ENCODE assay signal across 13 mouse cellular contexts in the genomic region with DNA sequence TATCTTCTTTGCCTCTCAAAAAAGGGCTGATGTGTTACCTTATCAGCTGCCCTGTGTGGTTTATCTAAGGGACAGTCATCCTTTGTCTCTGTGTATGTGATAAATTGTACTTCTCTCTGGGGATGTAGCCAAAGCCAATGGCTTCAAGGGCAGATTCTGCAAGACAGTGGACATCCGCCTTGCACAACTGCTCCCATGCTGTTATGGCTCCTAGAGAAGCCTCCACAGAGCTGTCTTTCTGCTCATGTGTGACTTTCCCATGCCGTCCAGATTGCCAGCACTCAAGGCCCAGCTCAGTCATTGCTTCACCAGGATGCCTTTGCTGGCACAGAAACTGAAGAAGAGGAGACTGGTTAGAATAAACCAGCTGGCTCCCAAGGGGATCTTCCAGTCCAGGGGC.
"Had no signal": no experiment of that assay in that cellular context is flagged by ENCODE, and none has a peak within 500 bp of the region (broad histone marks: within the 10 kb centered on the region; RNA-seq: fewer than 3 reads in every experiment).

No protein-coding gene starts in this region.

- DNase-seq: gastrocnemius, adult 2 months; gastrocnemius, postnatal 10 days; gastrocnemius, postnatal 25 days; heart, adult 11 months; heart, adult 2 months; heart, postnatal 14 days; heart, postnatal 36 days; kidney, adult 11 months; kidney, adult 2 months; kidney, adult 9 months; kidney, postnatal 25 days; kidney, postnatal 4 days; left cerebral cortex, postnatal 4 days had no signal
